Mouse (Mus musculus) hindbrain, embryonic 10.5 days (tissue): ENCODE results near the gene Olfr1368. TPM values are rescaled to one million over a fixed set of nuclear protein-coding genes. Genes with fewer than 3 reads are reported as not detected.

Experiments
- polyA plus RNA-seq: library from polyadenylated mRNA; unstranded; fragments of >200 nt; fragmentation: Nextera tagmentation; extraction: Ambion mirVana; gene quantifications from 2 replicates; pipeline ENCODE4 v1.2.1, GENCODE M21; 2016

The Olfr1368 gene
- polyA plus RNA-seq, 1 experiment from 2014 or later: not detected

Other genes with a start within 250 kb of the Olfr1368 start
- gene Olfr1370, start 70.9 kb downstream of the Olfr1368 start, polyA plus RNA-seq: not detected in 2 replicates
- gene Olfr1369-ps1, start 34.4 kb downstream of the Olfr1368 start, polyA plus RNA-seq: 0.08 and 0.10 TPM in 2 replicates
- gene Olfr263, start 16.2 kb downstream of the Olfr1368 start, polyA plus RNA-seq: not detected in 2 replicates
- gene Trim27, start 33.6 kb upstream of the Olfr1368 start, polyA plus RNA-seq: 157 and 163 TPM in 2 replicates
- gene Gpx5, start 146.9 kb upstream of the Olfr1368 start, polyA plus RNA-seq: not detected in 2 replicates
- gene Gpx6, start 166.3 kb upstream of the Olfr1368 start, polyA plus RNA-seq: 0.12 TPM in 1 of 2 replicates, not detected in the other
- gene Olfr1367, start 201.0 kb upstream of the Olfr1368 start, polyA plus RNA-seq: not detected in 2 replicates
- 16.9 and 20.2 TPM in 2 replicates for gene Zscan12, start 217.0 kb upstream of the Olfr1368 start, polyA plus RNA-seq